Mouse (Mus musculus) NIH3T3 (cell line): ENCODE measurements around the gene Adamts15.

ENCODE experiments used
- DNase-seq: peaks from one replicate; pipeline ENCODE4 v3.0.0-alpha.2; 2012; ENCODE audit warnings: low read depth

The Adamts15 gene

GRCm38 (mm10) chr9:30879947-30880273, 42.3 kb downstream of the Adamts15 start:
- DNase-seq: no peak

GRCm38 (mm10) chr9:30879248-30879946, 42.9 kb downstream of the Adamts15 start:
- DNase-seq: no peak

- no peak for DNase-seq
These were observed 45.7 kb downstream of the Adamts15 start for GRCm38 (mm10) chr9:30876552-30876951.

GRCm38 (mm10) chr9:30855837-30856236, 66.4 kb downstream of the Adamts15 start:
- DNase-seq: peak; percentile 9

DNA sequence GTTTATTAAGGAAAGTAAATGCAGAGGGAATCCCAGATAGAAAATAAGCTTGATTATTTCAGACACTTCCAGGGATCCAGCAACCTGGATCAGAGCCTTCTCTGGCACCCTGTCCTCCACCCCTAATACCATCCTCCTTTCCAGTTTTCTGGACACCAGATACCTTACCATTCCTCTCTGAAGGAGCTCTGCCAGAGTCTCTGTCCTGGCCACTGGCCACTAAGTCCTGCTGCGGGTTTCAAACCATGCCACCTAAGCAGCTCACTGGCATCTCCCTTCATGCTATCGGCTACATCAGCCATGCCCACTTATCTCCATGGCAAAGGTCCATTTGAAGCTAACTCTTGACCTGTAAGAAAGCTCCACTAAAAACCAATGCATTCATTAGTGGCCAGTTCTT, 70.4 kb downstream of the Adamts15 start:
- no peak for DNase-seq

- no peak for DNase-seq
These were observed 72.3 kb downstream of the Adamts15 start for GRCm38 (mm10) chr9:30849951-30850350.

DNA sequence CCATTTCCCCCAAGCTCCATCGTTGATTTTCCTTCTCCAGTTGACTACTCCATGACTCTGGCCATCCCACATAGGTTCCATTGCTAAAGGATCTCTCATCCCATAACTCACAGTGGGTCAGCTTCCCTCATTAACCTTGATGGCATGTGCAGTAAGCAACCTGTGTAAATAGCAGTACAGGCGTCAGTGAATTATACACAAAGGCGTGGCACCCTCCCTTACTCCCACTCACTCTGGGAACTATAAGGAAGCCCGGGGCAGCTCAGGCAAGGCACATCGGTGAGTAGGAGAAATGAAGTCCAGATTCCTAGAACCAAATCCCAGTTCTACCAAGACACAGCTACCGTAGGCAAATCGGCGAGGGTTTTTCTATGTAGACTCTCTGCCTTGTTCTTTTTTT, 72.8 kb downstream of the Adamts15 start:
- DNase-seq: no peak
